Mouse (Mus musculus) hematopoietic stem cell, adult 5-6 weeks (primary cell): ENCODE results near the gene Tas2r125. TPM values are rescaled to one million over a fixed set of nuclear protein-coding genes. Genes with fewer than 3 reads are reported as not detected.
"Not testable (repeated sequence)": the region's sequence is repeated elsewhere in the genome, so short reads cannot be mapped to it uniquely, and the experiment has no call there.

ENCODE experiments used
- ATAC-seq, 2 experiments: fragments of 125-278 bp in 1 of 2; replicated peaks in 1 of 2; 2 replicates each; pipeline ENCODE4 v1.8.0; 2016 to 2017; ENCODE audit warnings: inconsistent platforms in 2 of 2, mild to moderate bottlenecking in 2 of 2, moderate number of reproducible peaks in 2 of 2, low read depth in 1 of 2, moderate TSS enrichment in 1 of 2; ENCODE audit not compliant: low FRiP score in 2 of 2, poor library complexity in 2 of 2, severe bottlenecking in 2 of 2, insufficient read depth in 1 of 2, low TSS enrichment in 1 of 2
- total RNA-seq: library from RNA; stranded (forward); fragments of 172-1452, 232-1000 nt; gene quantifications from 2 replicates; pipeline ENCODE4 v1.2.3, GENCODE M21; 2017

Gene Tas2r125
- total RNA-seq: not detected in 2 replicates

GRCm38 (mm10) chr6:132909351-132909750 lies at the start of gene Tas2r125:
Gene Tas2r125, plus strand, starts transcription at chr6:132909651.
- no peak for ATAC-seq

GRCm38 (mm10) chr6:132867708-132868107 lies 41.7 kb upstream of the Tas2r125 start, which contains the start of gene Tas2r110:
Gene Tas2r110, plus strand, starts transcription at chr6:132868008.
- no peak for ATAC-seq

- no peak for ATAC-seq
Measured at GRCm38 (mm10) chr6:132892711-132893110, 16.7 kb upstream of the Tas2r125 start, which contains the start of gene Tas2r113. Gene Tas2r113, plus strand, starts transcription at chr6:132893011.

GRCm38 (mm10) chr6:132941376-132941775 lies 31.9 kb downstream of the Tas2r125 start:
- not testable (repeated sequence) for ATAC-seq

GRCm38 (mm10) chr6:132950802-132951201 lies 41.4 kb downstream of the Tas2r125 start, which contains the start of gene Tas2r129:
Gene Tas2r129, plus strand, starts transcription at chr6:132951102.
- no peak for ATAC-seq

- ATAC-seq: no peak
Measured at GRCm38 (mm10) chr6:132957819-132958218, 48.4 kb downstream of the Tas2r125 start, which contains the start of gene Tas2r131. Gene Tas2r131, minus strand, starts transcription at chr6:132957919.

Other genes with a start within 250 kb of the Tas2r125 start
- gene Tas2r121, start 208.6 kb upstream of the Tas2r125 start, total RNA-seq: not detected in 2 replicates
- not detected in 2 replicates for gene Tas2r122, start 197.7 kb upstream of the Tas2r125 start, total RNA-seq
- gene Tas2r115, start 171.6 kb upstream of the Tas2r125 start, total RNA-seq: not detected in 2 replicates
- not detected in 2 replicates for gene Tas2r124, start 154.9 kb upstream of the Tas2r125 start, total RNA-seq
- gene Tas2r102, start 147.5 kb upstream of the Tas2r125 start, total RNA-seq: not detected in 2 replicates
- not detected in 2 replicates for gene Tas2r136, start 131.5 kb upstream of the Tas2r125 start, total RNA-seq
- gene Tas2r117, start 106.8 kb upstream of the Tas2r125 start, total RNA-seq: not detected in 2 replicates
- gene Tas2r123, start 62.5 kb upstream of the Tas2r125 start, total RNA-seq: not detected in 2 replicates
- not detected in 2 replicates for gene Tas2r116, start 54.2 kb upstream of the Tas2r125 start, total RNA-seq
- gene Tas2r110, start 41.6 kb upstream of the Tas2r125 start, total RNA-seq: not detected in 2 replicates
- gene Tas2r113, start 16.6 kb upstream of the Tas2r125 start, total RNA-seq: not detected in 2 replicates
- not detected in 2 replicates for gene Tas2r129, start 41.5 kb downstream of the Tas2r125 start, total RNA-seq
- gene Tas2r131, start 48.3 kb downstream of the Tas2r125 start, total RNA-seq: not detected in 2 replicates
- gene Tas2r109, start 71.3 kb downstream of the Tas2r125 start, total RNA-seq: not detected in 2 replicates
- not detected in 2 replicates for gene Tas2r103, start 127.5 kb downstream of the Tas2r125 start, total RNA-seq
- not detected in 2 replicates for gene Tas2r140, start 146.2 kb downstream of the Tas2r125 start, total RNA-seq
- gene Smim10l1, start 195.3 kb downstream of the Tas2r125 start, total RNA-seq: 119 and 149 TPM in 2 replicates